12 mouse cellular contexts compared by ENCODE assay signal in genomic region chr3:142687939-142688338, GRCm38 (mm10). TPM values are rescaled to one million over a fixed set of nuclear protein-coding genes. Genes with fewer than 3 reads are reported as not detected.
DNase-seq lines count a peak whose midpoint lies in the region; ATAC-seq and TF ChIP-seq lines count a peak whose summit lies in the region.
"Had no signal": no experiment of that assay in that cellular context is flagged by ENCODE, and none has a peak within 500 bp of the region (broad histone marks: within the 10 kb centered on the region; RNA-seq: fewer than 3 reads in every experiment).

No protein-coding gene starts in this region.

- DNase-seq in liver, adult 2 months (ENCODE audit: extremely low read depth, low read depth, low spot score), result no peak
- DNase-seq in liver, result no peak
- DNase-seq in WW6 (ENCODE audit: low read depth, low spot score), result peak; percentile 36
- no peak for DNase-seq in left cerebral cortex, adult 8-10 months (ENCODE audit: low spot score in 2 of 2)
- no peak for DNase-seq in lung, postnatal 14 days
- DNase-seq: cerebellum, adult 9-11 months; gastrocnemius, postnatal 14 days; lung, postnatal 36 days had no signal

- no peaks in the 10 kb centered on the region for H3K79me2 ChIP-seq in liver, adult 2 months (ENCODE audit: control insufficient read depth, insufficient read depth, low read length)

- peak overlapping the region; percentile 40; the same call in 1 of the 2 replicates for H3K9ac ChIP-seq in liver, adult 2 months (ENCODE audit: low read depth, low read length)
- H3K9ac ChIP-seq in hindbrain, embryonic 13.5 days, result no peak overlapping the region
- H3K9ac ChIP-seq in forebrain, embryonic 15.5 days (replicated peaks), result no peak overlapping the region

- TF ChIP-seq CTCF in liver, adult 2 months (IDR thresholded peaks at IDR 0.05; ENCODE audit: low read depth, low read length), result no peak

- H3K27me3 ChIP-seq in liver, adult 2 months (ENCODE audit: control insufficient read depth, insufficient read depth, low read length), result peaks cover 5% of the 10 kb centered on the region
- no peaks in the 10 kb centered on the region for H3K27me3 ChIP-seq in hindbrain, embryonic 13.5 days
- no peaks in the 10 kb centered on the region for H3K27me3 ChIP-seq in forebrain, embryonic 15.5 days

- H3K9me3 ChIP-seq in hindbrain, embryonic 13.5 days, result no peaks in the 10 kb centered on the region
- no peaks in the 10 kb centered on the region for H3K9me3 ChIP-seq in forebrain, embryonic 15.5 days

- TF ChIP-seq POLR2A in liver, adult 2 months (IDR thresholded peaks at IDR 0.05; ENCODE audit: extremely low read depth, insufficient read depth, low read length), result no peak

- H3K4me1 ChIP-seq in liver, adult 2 months (ENCODE audit: control insufficient read depth, insufficient read depth, low read length), result no peaks in the 10 kb centered on the region
- no peaks in the 10 kb centered on the region for H3K4me1 ChIP-seq in hindbrain, embryonic 13.5 days (replicated peaks)
- H3K4me1 ChIP-seq in forebrain, embryonic 15.5 days, result no peaks in the 10 kb centered on the region

- 59% methylated on average over 23 of the region's 23 CpGs for WGBS in liver, adult 2 months
- 62% methylated on average over 23 of the region's 23 CpGs for WGBS in hindbrain, embryonic 13.5 days
- WGBS in forebrain, embryonic 15.5 days, result 68% methylated on average over 23 of the region's 23 CpGs

- peak overlapping the region; percentile 38; the same call in 1 of the 2 replicates for H3K4me3 ChIP-seq in liver, adult 2 months (ENCODE audit: insufficient read depth, low read depth, low read length)
- H3K4me3 ChIP-seq in hindbrain, embryonic 13.5 days, result no peak overlapping the region
- H3K4me3 ChIP-seq in forebrain, embryonic 15.5 days, result no peak overlapping the region

- no peak for ATAC-seq in hindbrain, embryonic 13.5 days (ENCODE audit: low FRiP score)
- ATAC-seq in megakaryocyte-erythroid progenitor cell, adult 5-6 weeks (replicated peaks; ENCODE audit: low FRiP score, low TSS enrichment, poor library complexity, severe bottlenecking), result peak; percentile 44
- no peak for ATAC-seq in forebrain, embryonic 15.5 days (replicated peaks)
- ATAC-seq: Patski had no signal

- peak overlapping the region; percentile 39 for H3K4me2 ChIP-seq in hindbrain, embryonic 13.5 days
- no peak overlapping the region for H3K4me2 ChIP-seq in forebrain, embryonic 15.5 days (replicated peaks)

- H3K27ac ChIP-seq in liver, adult 2 months (replicated peaks; ENCODE audit: insufficient read depth, low read depth, low read length), result no peak overlapping the region
- H3K27ac ChIP-seq in hindbrain, embryonic 13.5 days, result no peak overlapping the region
- no peak overlapping the region for H3K27ac ChIP-seq in forebrain, embryonic 15.5 days (replicated peaks)

- no peaks in the 10 kb centered on the region for H3K36me3 ChIP-seq in liver, adult 2 months (ENCODE audit: control insufficient read depth, insufficient read depth, low read length)
- H3K36me3 ChIP-seq in hindbrain, embryonic 13.5 days, result no peaks in the 10 kb centered on the region
- H3K36me3 ChIP-seq in forebrain, embryonic 15.5 days, result no peaks in the 10 kb centered on the region

RNA-seq across cellular contexts. Expression of gene Kyat3, which starts 12.9 kb away (rescaled TPM):
- 369 and 383 TPM in 2 replicates for total RNA-seq in liver, adult 2 months (2014; rRNA removed)
- 56.4 and 58.9 TPM in 2 replicates for polyA plus RNA-seq in liver, adult 2 months (2012; rRNA removed)
- polyA plus RNA-seq in hindbrain, embryonic 13.5 days (2015; fragmentation: Nextera tagmentation; extraction: Ambion mirVana), result 5.1 and 5.3 TPM in 2 replicates
- total RNA-seq in megakaryocyte-erythroid progenitor cell, adult 5-6 weeks (2014; fragmentation: Nextera tagmentation), result 6.1 and 13.5 TPM in 2 replicates
- total RNA-seq in megakaryocyte-erythroid progenitor cell, adult 5-6 weeks (2017), result 11.6 and 15.1 TPM in 2 replicates
- 1 to 10 TPM; 7.7 to 9.0 (median 8.3) TPM for total RNA-seq in left cerebral cortex, adult 8-10 months (2022)
- polyA plus RNA-seq in forebrain, embryonic 15.5 days (2015; fragmentation: Nextera tagmentation; extraction: Ambion mirVana), result 5.2 and 5.3 TPM in 2 replicates

Comparison
In these comparisons a context has a peak if more than half of its experiments do, and no peak if none do; other contexts are left out.
1. RNA of gene Kyat3, which starts 12.9 kb away (total RNA-seq): 369 to 383 TPM in liver, adult 2 months; 6.1 to 15.1 TPM in megakaryocyte-erythroid progenitor cell, adult 5-6 weeks and 7.7 to 9.0 TPM in left cerebral cortex, adult 8-10 months; every median in the first group is over 10 times any median in the second.